Mouse (Mus musculus): ENCODE measurements around the gene Clca4b. TPM values are rescaled to one million over a fixed set of nuclear protein-coding genes. Genes with fewer than 3 reads are reported as not detected.
"Not testable (repeated sequence)": the region's sequence is repeated elsewhere in the genome, so short reads cannot be mapped to it uniquely, and the experiment has no call there.

Clca4b gene
- polyA plus RNA-seq (2015; fragmentation: Nextera tagmentation; extraction: Ambion mirVana) = not detected in 2 replicates

- H3K27me3 ChIP-seq = no peaks in the 10 kb centered on the region
- H3K4me1 ChIP-seq (replicated peaks) = no peaks in the 10 kb centered on the region
- no peak within 1 kb of the TSS for H3K4me3 ChIP-seq (replicated peaks)
- no peak within 1 kb of the TSS for H3K27ac ChIP-seq
- ATAC-seq (ENCODE audit: low read depth) (no peak), DNase-seq (no peak)
- no peak within 1 kb of the TSS for H3K9ac ChIP-seq
- no peaks in the 10 kb centered on the region for H3K36me3 ChIP-seq
- no peaks in the 10 kb centered on the region for H3K9me3 ChIP-seq (replicated peaks)
- no peak within 1 kb of the TSS for H3K4me2 ChIP-seq
Observed at GRCm38 (mm10) chr3:144932335-144932734, at the start of gene Clca4b. TSS of gene Clca4b (minus strand) at chr3:144932529.

GRCm38 (mm10) chr3:144980551-144980950 is 48.2 kb upstream of the Clca4b start:
- no peaks in the 10 kb centered on the region for H3K27me3 ChIP-seq
- no peaks in the 10 kb centered on the region for H3K9me3 ChIP-seq (replicated peaks)
- no peak overlapping the region for H3K4me3 ChIP-seq (replicated peaks)
- no peaks in the 10 kb centered on the region for H3K36me3 ChIP-seq
- no peak overlapping the region for H3K9ac ChIP-seq
- DNase-seq = no peak
- H3K4me2 ChIP-seq = no peak overlapping the region
- H3K27ac ChIP-seq = no peak overlapping the region
- ATAC-seq (ENCODE audit: low read depth) = no peak
- 63% methylated on average over 6 of the region's 6 CpGs for WGBS (ENCODE audit: insufficient replicate concordance)
- H3K4me1 ChIP-seq (replicated peaks) = no peaks in the 10 kb centered on the region

DNA sequence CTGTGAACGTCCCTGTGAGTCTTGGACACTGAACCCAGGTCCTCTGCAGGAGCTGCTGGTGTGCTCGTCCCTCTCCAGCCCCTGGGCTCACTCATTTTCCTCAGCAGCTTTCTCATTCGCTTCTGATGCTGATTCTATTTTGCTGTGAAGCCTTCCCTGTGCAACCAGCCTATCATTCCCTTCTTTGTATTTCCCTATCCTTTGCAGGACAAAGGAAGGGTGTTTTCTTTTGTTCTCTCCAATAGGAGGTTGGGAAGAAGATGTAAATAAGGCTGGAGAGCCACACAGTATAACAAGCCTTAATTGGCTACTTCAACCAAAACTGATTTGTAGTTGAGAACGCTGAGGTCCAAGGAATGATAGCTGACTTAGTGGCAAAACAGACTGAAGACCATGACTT is 45.3 kb upstream of the Clca4b start:
- 41% methylated on average over 4 of the region's 4 CpGs for WGBS (ENCODE audit: insufficient replicate concordance)
- no peak for ATAC-seq (ENCODE audit: low read depth)
- Histone ChIP-seq H3K36me3 (no peaks in the 10 kb centered on the region), H3K9ac (no peak overlapping the region), H3K4me3 (replicated peaks) (no peak overlapping the region), H3K27ac (no peak overlapping the region), H3K4me2 (no peak overlapping the region), H3K27me3 (no peaks in the 10 kb centered on the region), H3K4me1 (replicated peaks) (no peaks in the 10 kb centered on the region), H3K9me3 (replicated peaks) (no peaks in the 10 kb centered on the region)
- DNase-seq = no peak

GRCm38 (mm10) chr3:144976091-144976490 is 43.8 kb upstream of the Clca4b start:
- Histone ChIP-seq H3K9me3 (replicated peaks) (no peaks in the 10 kb centered on the region), H3K4me1 (replicated peaks) (no peaks in the 10 kb centered on the region), H3K27ac (no peak overlapping the region), H3K4me3 (replicated peaks) (no peak overlapping the region), H3K4me2 (no peak overlapping the region), H3K9ac (no peak overlapping the region), H3K36me3 (no peaks in the 10 kb centered on the region), H3K27me3 (no peaks in the 10 kb centered on the region)
- no peak for ATAC-seq (ENCODE audit: low read depth)
- WGBS (ENCODE audit: insufficient replicate concordance) = 63% methylated on average over 1 of the region's 1 CpGs
- no peak for DNase-seq

DNA sequence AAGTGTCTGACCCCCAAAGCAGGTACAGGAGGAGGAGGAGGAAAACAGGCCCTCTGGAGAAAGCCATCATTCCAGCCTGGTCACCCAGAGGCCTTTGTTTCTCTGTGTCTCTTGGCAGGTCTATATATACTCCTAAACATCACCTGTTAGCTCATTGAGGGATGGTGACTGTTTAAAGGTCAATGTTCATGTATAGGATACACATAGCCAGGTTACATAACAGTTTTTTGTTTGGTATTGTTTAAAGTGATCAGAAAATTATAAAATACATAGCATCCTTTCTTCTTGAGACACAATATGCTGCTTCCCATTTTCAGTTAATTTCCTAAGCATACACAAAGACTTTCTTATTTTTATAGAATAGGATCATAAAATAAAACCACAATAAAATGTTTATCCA is 42.6 kb upstream of the Clca4b start, which contains the start of gene Clca4a:
Gene Clca4a, minus strand, starts transcription at position 101 of the 400 bp plus-strand sequence.
- Histone ChIP-seq H3K27ac (no peak within 1 kb of the TSS), H3K27me3 (no peaks in the 10 kb centered on the region), H3K9me3 (replicated peaks) (no peaks in the 10 kb centered on the region), H3K36me3 (no peaks in the 10 kb centered on the region), H3K4me3 (replicated peaks) (no peak within 1 kb of the TSS), H3K4me1 (replicated peaks) (no peaks in the 10 kb centered on the region), H3K4me2 (no peak within 1 kb of the TSS), H3K9ac (no peak within 1 kb of the TSS)
- no peak for DNase-seq
- ATAC-seq (ENCODE audit: low read depth) = no peak

GRCm38 (mm10) chr3:144971553-144972270 is 39.4 kb upstream of the Clca4b start:
- WGBS (ENCODE audit: insufficient replicate concordance) = 65% methylated on average over 9 of the region's 9 CpGs
- no peaks in the 10 kb centered on the region for H3K27me3 ChIP-seq
- ATAC-seq (ENCODE audit: low read depth) (no peak), DNase-seq (no peak)
- no peak overlapping the region for H3K4me3 ChIP-seq (replicated peaks)
- H3K4me1 ChIP-seq (replicated peaks) = no peaks in the 10 kb centered on the region
- no peaks in the 10 kb centered on the region for H3K36me3 ChIP-seq
- no peak overlapping the region for H3K4me2 ChIP-seq
- no peak overlapping the region for H3K9ac ChIP-seq
- H3K27ac ChIP-seq = no peak overlapping the region
- H3K9me3 ChIP-seq (replicated peaks) = no peaks in the 10 kb centered on the region

DNA sequence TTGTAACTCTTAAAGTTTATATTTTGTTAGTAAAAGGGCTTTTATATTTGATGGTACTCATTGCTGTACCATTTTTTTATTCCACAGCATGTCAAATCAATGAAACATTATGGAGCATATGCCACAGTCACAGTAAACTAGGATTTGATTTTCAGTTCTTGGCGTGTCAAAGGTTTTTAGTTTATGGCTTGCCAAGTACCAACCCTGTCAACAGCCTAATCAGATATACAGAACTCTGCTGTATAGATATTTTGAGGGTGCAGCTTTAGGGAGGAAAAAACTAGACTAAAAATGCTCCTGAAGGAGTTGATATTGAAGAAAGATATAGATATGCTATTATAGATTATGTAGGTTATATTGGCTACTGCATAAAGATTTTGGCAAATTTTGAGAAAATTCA is 37.4 kb upstream of the Clca4b start:
- 44% methylated on average over 1 of the region's 1 CpGs for WGBS (ENCODE audit: insufficient replicate concordance)
- Histone ChIP-seq H3K4me1 (replicated peaks) (no peaks in the 10 kb centered on the region), H3K27ac (no peak overlapping the region), H3K4me2 (no peak overlapping the region), H3K9me3 (replicated peaks) (no peaks in the 10 kb centered on the region), H3K36me3 (no peaks in the 10 kb centered on the region), H3K4me3 (replicated peaks) (no peak overlapping the region), H3K27me3 (no peaks in the 10 kb centered on the region), H3K9ac (no peak overlapping the region)
- DNase-seq (no peak), ATAC-seq (ENCODE audit: low read depth) (no peak)

- Histone ChIP-seq H3K36me3 (no peaks in the 10 kb centered on the region), H3K4me3 (replicated peaks) (no peak overlapping the region), H3K9ac (no peak overlapping the region), H3K27ac (no peak overlapping the region), H3K27me3 (no peaks in the 10 kb centered on the region), H3K4me1 (replicated peaks) (no peaks in the 10 kb centered on the region), H3K4me2 (no peak overlapping the region), H3K9me3 (replicated peaks) (no peaks in the 10 kb centered on the region)
- no peak for DNase-seq
- no peak for ATAC-seq (ENCODE audit: low read depth)
- 43% methylated on average over 4 of the region's 4 CpGs for WGBS (ENCODE audit: insufficient replicate concordance)
Observed at GRCm38 (mm10) chr3:144966074-144966473, 33.7 kb upstream of the Clca4b start.

GRCm38 (mm10) chr3:144950829-144951228 is 18.5 kb upstream of the Clca4b start:
- H3K9me3 ChIP-seq (replicated peaks) = no peaks in the 10 kb centered on the region

GRCm38 (mm10) chr3:144947376-144947775 is 15.0 kb upstream of the Clca4b start:
- not testable (repeated sequence) for H3K4me3 ChIP-seq (replicated peaks); H3K9ac ChIP-seq; H3K4me1 ChIP-seq (replicated peaks); H3K9me3 ChIP-seq (replicated peaks); H3K36me3 ChIP-seq; H3K4me2 ChIP-seq; H3K27ac ChIP-seq; ATAC-seq (ENCODE audit: low read depth); DNase-seq; H3K27me3 ChIP-seq
- WGBS (ENCODE audit: insufficient replicate concordance) = 50% methylated on average over 5 of the region's 5 CpGs

More at GRCm38 (mm10) chr3:144950829-144951228, 18.5 kb upstream of the Clca4b start:
- H3K27ac ChIP-seq = no peak overlapping the region
- no peaks in the 10 kb centered on the region for H3K4me1 ChIP-seq (replicated peaks)
- H3K9ac ChIP-seq = no peak overlapping the region
- no peak overlapping the region for H3K4me2 ChIP-seq
- DNase-seq (no peak), ATAC-seq (ENCODE audit: low read depth) (no peak)
- H3K27me3 ChIP-seq = no peaks in the 10 kb centered on the region
- no peaks in the 10 kb centered on the region for H3K36me3 ChIP-seq
- WGBS (ENCODE audit: insufficient replicate concordance) = 42% methylated on average over 4 of the region's 4 CpGs
- no peak overlapping the region for H3K4me3 ChIP-seq (replicated peaks)

GRCm38 (mm10) chr3:144933625-144934024 is 1.3 kb upstream of the Clca4b start:
- H3K27ac ChIP-seq; DNase-seq; ATAC-seq (ENCODE audit: low read depth); H3K9ac ChIP-seq; H3K9me3 ChIP-seq (replicated peaks); H3K4me2 ChIP-seq; H3K36me3 ChIP-seq; H3K27me3 ChIP-seq; H3K4me3 ChIP-seq (replicated peaks); H3K4me1 ChIP-seq (replicated peaks): not testable (repeated sequence)

- no peak overlapping the region for H3K4me2 ChIP-seq
- 56% methylated on average over 1 of the region's 1 CpGs for WGBS (ENCODE audit: insufficient replicate concordance)
- H3K27me3 ChIP-seq = no peaks in the 10 kb centered on the region
- H3K4me3 ChIP-seq (replicated peaks) = no peak overlapping the region
- no peaks in the 10 kb centered on the region for H3K9me3 ChIP-seq (replicated peaks)
- H3K36me3 ChIP-seq = no peaks in the 10 kb centered on the region
- no peak overlapping the region for H3K27ac ChIP-seq
- ATAC-seq (ENCODE audit: low read depth) = no peak
- no peak for DNase-seq
- no peaks in the 10 kb centered on the region for H3K4me1 ChIP-seq (replicated peaks)
- H3K9ac ChIP-seq = no peak overlapping the region
Observed at GRCm38 (mm10) chr3:144933011-144933491, 722 bp upstream of the Clca4b start.
